Mouse (Mus musculus) bone marrow, adult 2 months (tissue): ENCODE data around the gene Mettl22.

ENCODE experiments used
- CTCF ChIP-seq: fragments of 200-500 bp; IDR thresholded peaks from 2 replicates; pipeline ENCODE4 v1.5.1; 2011; ENCODE audit warnings: low read length, control low read depth; ENCODE audit not compliant: control insufficient read depth, insufficient read depth
- POLR2A ChIP-seq: fragments of 200-500 bp; IDR thresholded peaks from 2 replicates; pipeline ENCODE4 v1.6.1; 2011; ENCODE audit warnings: low read depth, mild to moderate bottlenecking, control low read depth, low read length, borderline replicate concordance; ENCODE audit not compliant: control insufficient read depth

DNA sequence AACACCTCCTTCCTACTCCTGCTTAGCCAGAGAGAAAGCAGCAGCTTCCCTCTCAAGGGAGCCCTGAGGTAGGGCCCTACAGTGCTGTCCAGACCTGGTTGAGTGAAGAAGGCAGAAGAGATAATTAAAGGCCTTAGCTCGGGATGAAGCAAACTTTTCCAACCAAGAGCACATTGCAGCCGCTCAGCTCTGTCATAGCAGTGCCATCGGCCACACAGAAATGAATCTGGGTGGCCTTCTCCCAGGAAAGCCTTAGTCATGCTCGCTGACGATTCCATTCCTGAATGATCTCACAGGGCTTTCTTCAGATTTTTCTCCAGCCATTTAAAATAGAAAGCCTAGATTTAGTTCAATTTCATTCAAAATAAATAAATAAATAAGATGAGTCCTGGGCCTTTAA, 39.3 kb downstream of the Mettl22 start:
- TF ChIP-seq CTCF = no peak
- TF ChIP-seq POLR2A = no peak
